Mouse (Mus musculus): ENCODE measurements at regions not wholly inside any gene's neighbourhood (a gene's known extent, or its start where the extent isn't known, plus 50 kb on each side); places are given as distances from the start of the nearest gene placed in this dataset.

DNA sequence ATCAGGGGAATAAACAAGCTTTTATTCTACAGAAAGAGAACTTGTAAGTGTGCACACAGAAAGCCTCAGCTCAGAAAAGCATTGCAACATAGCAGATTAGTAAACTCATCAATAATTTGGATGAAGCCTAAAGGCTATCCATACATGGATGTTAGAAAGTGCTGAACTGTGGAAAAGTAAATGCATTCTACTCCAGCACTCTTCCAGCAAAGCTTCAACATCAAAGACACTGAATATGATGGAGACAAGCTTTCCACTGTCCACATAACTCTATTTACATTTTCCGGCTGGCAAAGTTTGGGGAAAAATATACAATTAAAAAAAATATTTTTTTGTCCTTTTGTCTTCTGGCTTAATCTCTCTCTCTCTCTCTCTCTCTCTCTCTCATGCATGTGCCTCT lies 69.7 kb downstream of the Slitrk6 start:
- DNase-seq (ENCODE audit: low spot score in 2 of 2) = no peak

DNA sequence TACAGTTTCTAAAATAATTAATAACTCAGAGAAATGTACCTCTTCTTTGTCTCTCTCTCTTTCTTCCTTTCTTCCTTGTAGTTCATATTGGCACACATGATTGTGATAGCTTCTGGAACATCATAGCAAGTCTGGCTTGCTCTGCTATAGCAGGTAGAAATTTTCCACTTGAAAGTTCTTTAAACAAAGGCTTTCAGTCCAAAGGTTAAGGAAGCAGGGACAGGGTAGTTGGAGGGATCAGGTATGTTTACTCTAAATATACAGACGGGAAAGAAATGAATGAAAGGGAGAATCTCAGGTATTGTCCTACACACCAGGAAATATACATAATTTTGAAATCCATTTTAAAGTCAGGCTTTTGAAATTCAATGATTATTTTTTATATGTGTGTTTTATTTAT lies 75.2 kb downstream of the Slitrk6 start:
- DNase-seq (ENCODE audit: low spot score in 2 of 2) = no peak

DNA sequence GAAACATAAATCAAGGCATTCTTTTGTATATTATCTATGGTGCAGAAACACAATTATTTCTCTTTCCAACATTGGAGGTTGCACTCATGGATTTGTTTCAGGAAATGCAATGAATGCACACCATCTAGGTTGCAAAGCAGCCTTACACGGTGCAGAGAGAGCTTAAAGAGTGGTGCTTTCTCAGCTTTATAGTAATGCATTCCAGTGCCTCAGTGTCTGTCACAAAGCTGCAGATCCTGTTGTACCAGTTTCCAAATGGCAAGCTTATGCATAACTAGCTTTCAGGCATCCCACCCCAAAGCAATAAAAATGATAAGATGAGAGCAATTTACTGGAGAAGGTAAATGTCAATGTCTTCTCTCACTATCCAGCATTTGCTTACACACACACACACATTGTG lies 89.2 kb downstream of the Slitrk6 start:
- DNase-seq (ENCODE audit: low spot score in 2 of 2) = no peak

DNA sequence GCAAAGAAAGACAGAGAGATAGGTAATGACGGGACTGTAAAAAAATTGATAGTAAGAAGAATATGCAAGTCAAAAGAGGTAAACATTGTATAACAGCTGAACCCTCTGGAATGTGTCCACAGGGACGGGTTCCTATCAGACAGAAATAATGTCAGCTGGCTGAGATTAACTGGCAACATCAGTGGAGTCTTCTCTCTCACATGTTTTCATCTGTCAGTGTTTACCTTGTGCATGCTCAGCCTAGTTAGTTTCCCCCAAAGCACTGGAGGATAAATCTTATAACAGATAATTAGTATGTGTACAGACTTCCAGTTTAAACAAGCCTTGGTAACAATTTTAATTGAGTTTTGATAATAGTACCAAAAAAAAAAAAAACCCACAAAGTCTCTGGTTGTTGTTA lies 91.7 kb downstream of the Slitrk6 start:
- DNase-seq (ENCODE audit: low spot score in 2 of 2) = no peak

DNA sequence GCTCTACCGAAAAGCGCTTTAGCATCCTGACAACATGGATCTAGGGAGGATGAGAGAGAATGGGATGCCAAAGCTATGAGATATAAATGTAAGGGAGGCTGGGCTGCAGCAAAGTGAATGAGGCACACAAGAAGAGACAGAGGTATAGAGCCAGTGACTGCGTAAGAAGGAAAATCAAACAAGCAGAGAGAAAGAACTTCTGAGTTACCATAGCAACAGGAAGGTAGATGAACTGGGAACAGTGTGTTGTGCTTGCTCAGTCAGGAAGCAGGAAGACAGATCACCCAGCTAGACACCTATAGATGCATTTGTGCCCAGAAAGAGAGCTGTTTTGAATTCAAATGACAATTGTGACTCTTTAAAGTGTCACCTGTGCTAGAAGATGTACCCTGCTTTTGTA lies 120.8 kb downstream of the Slitrk6 start:
- no peak for DNase-seq (ENCODE audit: low spot score in 2 of 2)

DNA sequence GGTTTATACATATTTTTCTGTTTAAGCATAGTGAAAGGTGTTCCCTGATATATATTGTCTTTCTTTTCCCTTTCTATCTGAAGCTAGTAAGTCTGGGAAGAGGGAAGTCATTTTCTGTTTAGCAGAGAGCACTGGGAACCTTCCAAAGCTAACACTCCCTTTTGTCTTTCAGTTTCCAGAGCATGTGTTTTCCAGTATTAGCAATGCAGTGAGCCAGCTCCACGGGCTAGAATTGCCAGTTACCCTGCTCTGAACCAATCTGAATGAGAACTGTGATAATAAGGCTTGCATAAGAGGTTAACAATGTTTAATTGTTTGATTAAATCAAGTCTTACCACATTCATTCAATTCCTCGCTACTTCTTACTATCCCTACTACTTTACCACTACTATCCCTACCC lies 131.2 kb downstream of the Slitrk6 start:
- peak in 1 of 2 experiments; percentile 33 for DNase-seq (ENCODE audit: low spot score in 2 of 2)

DNA sequence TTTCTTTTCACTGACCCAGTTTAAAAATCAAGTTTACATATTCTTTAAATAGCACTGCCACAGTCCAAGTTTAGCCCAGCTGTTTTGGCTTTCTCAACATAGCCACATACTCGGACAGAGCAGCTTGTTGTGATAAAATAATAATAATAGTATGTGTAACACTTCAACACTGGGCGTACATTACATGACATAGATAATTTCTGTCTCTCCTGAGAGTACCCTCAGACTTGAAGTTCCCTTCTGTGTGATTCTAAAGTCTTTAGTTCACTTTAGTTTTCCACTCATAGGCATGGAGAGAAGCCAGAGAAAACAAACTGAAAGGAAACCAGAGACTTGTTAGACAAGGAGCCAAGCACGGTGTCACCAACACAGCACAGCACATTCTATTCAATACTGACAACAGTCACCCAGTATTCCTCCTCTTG lies 136.4 kb downstream of the Slitrk6 start:
- DNase-seq (ENCODE audit: low spot score in 2 of 2) = peak in 1 of 2 experiments; percentile 4

DNA sequence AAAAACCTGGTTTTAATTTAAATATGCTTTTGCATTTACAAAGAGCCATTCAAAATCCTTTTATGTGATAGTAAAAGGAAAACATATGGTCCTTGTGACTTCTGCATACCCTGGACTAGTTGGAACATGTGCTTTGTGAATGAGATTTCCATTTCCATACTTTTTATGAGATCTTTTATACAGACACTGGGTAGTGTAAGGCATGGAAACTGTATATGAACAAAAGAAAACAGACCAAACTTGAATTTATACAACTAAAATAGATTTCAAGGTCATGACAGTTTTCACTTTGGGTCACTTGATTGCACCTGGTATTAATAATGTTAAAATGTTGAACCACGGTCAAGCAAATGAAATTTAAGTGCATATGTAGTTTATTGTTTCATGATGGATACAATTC lies 138.5 kb downstream of the Slitrk6 start:
- DNase-seq (ENCODE audit: low spot score in 2 of 2) = no peak

DNA sequence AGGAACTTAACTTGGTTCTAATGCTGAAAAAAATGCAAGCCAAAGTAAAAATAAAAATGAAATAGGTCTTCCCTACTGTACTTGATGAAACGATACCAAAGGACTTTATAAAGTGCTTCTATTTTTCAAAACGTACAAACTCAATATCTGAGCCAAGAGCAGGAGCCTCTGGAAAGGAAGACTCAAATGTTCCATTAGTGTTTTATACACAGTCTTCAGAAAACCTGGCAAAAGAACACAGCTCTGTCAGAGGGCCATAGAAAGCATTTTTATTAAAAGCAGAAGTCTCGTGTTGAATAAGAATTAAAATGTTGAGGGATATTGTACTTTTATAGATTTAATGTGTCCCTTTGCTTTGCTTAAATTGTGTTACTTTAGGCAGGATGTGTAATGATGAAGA lies 174.6 kb downstream of the Slitrk6 start:
- DNase-seq (ENCODE audit: low spot score in 2 of 2) = no peak

DNA sequence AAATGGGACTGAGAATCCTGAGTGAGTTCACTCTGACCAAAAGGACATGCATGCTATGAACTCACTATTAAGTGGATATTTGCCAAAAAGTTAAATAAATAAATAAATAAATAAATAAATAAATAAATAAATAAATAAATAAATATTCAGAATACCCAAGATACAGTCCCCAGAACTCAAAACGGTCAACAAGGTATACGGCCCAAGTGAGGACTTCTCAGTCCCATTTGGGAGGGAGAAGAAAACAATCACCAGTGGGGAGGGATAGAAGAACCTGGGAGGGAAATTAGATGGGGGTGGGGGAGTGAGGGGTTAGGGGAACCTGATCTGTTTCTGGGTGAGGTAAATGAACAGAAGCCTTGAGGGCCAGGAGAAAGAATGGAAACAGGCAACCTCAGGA lies 184.2 kb downstream of the Slitrk6 start:
- no peak for DNase-seq (ENCODE audit: low spot score in 2 of 2)

DNA sequence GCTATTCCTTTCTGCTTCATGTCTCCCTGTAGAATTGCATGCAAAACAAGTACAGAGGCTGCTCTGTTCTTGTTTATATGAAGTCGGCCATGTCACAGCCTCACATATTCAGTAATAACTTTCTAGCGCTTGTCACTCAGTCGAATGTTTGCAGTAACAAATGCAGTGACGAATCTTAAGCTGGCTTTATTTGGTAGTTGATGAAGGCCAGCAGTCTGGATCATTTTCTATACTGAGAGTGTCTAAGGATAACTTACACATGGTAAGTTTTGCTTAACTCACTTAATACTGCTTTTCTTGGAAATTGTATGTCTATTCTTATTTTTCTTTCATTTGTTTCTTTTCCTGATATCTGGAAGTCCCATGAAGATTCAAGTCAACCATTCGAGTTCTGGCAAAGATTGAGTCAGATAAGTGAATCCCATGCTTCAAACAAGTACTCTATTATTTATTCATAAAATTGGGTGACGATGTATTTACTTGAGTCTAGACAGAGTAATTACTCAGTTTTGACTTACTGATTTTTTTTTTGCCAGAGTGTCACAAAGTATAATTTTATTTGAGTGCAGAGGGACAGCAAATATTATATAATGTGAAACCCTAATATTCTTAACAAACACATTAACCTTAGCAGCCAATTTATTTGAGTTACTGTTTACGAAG lies 189.0 kb downstream of the Slitrk6 start:
- no peak for DNase-seq (ENCODE audit: low spot score in 2 of 2)

DNA sequence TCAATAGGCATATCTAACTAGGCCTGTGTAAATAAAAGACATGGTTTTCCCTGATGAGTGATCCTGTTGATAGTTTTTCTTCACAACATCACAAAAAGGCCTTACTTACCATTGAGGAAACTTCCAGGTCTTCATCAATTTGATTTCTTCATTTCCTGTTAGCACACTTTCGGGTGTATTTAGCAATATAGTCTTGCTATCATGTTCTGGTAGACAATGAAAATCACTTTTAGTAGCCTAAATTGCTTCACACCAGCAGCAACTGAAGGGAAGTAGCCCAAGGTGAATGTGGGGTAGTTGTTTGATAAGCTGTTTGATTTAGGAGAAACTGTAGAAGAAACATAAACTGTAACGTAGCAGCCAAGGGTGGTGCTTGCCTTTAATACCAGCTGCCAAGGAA lies 190.3 kb downstream of the Slitrk6 start:
- no peak for DNase-seq (ENCODE audit: low spot score in 2 of 2)

DNA sequence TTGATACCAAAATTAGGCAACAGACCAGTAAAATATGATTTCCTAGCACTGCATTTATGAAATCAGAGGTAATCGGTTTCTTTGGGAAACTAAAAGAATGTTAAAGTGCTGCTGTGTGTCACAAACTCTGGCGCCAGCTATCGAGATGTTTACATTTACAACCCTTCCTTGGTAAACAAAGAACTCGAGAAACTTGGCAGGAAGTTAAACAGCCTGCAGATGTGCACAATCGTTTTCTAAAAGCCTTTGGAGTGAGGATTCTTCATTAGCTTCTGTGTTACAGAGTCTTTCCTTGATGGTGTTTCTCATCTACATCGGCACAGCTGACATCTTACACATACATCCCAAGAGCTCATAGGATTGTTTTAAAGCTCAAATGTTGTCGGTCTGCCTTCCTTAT lies 209.7 kb downstream of the Slitrk6 start:
- no peak for DNase-seq (ENCODE audit: low spot score in 2 of 2)

DNA sequence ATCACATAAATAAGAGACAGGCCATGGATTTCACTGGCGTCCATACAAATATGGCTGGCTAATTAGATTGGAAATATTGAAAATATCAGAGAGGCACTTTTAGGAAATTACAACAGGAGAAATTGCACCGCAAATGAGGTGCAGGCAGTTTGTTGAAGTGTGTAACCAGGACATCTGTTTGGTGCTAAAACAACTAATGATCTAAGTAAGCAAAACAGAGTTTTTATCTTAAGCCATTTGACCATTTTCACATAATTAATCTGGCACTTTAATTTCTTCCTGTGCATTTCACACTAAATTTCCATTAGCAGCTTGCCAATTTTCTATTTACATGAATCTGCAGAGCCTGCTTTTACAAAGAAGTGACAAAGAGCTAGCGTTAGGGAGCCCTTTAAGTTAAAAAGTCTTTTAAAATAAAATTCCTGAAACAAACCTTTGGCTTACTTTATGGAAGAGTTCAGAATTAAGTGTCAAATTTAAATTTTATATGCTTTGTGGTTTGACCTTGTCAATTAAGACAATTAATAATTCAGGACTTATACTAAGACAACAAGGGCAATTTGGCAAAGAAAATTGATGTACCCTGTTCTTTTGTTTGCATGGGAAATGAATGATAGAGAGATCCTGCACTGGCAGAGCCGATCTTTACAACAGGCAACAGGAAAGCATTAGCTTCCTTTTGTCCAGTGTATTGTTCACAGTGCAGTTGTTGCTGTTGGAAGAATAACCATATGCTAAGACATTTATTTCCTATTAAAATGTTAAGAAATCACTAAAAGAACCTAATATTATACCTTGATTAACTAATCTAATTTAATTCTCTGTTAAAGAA lies 211.4 kb downstream of the Slitrk6 start:
- no peak for DNase-seq (ENCODE audit: low spot score in 2 of 2)

DNA sequence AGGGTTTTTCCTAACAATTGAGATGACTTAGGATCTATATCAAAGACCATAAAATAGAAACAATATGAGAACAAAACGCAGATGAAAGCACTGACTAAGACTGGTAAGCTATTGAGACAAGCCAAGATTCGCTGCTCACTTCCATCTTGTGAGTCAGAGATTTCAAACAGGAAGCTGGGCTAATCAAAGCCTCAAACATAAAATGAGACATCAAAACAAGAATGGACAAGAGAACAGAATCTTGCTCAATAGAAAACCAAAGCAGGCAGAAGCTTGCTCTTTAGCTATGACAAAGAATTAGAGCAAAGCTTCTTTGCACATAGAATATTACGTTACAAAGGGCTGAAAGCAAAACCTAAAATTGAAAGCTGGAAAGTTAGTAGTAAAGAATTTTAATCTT lies 227.6 kb downstream of the Slitrk6 start:
- no peak for DNase-seq (ENCODE audit: low spot score in 2 of 2)

DNA sequence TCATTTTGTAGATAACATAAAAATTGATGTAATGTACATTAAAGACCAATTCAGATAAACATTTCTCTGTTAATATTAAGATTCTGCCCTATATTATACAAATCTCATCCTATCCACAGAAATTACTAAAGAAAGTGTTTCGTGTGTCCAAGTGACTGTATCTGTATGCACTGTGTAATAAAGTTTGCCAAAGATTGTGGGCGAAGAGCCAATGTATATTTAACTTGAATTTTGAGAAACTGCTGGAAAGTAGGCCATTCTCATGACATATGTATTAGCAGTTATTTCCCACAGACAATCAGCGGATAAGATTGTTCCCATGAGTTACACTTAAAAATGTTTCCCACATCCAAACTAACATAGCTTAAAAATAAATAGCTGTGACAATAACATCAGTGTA lies 269.9 kb downstream of the Slitrk6 start:
- no peak for DNase-seq (ENCODE audit: low spot score in 2 of 2)

DNA sequence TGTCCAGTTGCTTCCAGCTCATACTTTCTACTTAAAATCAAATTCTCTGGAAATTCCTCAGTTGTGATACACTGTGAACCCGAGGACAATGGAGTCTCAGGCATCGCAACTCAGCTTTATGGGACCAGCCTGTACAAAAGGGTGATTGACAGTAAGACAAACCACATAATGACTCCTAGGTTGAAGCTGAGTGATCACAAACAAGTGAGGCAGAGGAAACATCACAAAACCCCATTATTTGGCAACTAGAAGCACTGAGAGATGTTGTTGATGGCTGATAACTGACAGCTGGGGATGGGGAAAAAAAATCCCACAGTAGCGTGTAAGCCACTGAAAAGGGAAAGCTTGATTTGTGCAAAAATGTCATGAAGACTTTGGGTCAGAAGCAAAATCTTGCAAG lies 282.2 kb downstream of the Slitrk6 start:
- no peak for DNase-seq (ENCODE audit: low spot score in 2 of 2)

DNA sequence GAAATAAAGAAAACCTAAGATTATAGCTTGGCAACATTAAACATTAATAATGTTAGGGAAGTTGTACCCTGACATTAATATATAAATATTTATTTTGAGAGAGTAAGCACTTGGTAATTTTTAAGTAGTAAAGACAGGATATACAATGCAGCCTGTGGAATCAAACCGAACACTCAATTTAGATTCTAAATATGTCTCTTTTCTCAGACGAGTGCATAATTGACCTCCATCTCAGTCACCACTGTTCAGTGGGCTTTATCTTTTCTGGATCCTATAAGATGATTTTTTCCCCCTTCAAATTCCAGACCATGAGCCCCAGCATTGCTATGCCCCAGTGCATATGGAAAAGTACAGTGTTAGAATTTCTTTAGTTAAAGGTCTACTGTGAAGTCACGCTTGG lies 282.8 kb downstream of the Slitrk6 start:
- no peak for DNase-seq (ENCODE audit: low spot score in 2 of 2)

DNA sequence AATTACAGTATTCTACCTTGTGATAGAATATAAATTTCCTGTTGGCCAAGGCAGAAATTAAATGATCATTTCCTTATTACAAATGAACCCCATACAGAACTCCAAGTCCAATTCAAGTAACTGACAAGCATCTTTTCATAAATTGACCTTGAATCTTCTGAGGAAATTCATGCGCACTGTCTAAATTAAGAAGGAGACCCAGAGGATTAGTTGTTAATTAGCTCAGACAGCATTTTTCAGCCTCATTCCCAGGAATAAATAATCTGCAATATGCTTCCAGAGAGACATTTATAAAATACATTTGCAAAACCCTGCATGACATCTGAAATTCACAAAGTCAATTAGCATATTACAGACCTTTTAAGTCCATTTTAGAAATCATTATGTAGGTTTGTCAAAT lies 284.2 kb downstream of the Slitrk6 start:
- no peak for DNase-seq (ENCODE audit: low spot score in 2 of 2)

DNA sequence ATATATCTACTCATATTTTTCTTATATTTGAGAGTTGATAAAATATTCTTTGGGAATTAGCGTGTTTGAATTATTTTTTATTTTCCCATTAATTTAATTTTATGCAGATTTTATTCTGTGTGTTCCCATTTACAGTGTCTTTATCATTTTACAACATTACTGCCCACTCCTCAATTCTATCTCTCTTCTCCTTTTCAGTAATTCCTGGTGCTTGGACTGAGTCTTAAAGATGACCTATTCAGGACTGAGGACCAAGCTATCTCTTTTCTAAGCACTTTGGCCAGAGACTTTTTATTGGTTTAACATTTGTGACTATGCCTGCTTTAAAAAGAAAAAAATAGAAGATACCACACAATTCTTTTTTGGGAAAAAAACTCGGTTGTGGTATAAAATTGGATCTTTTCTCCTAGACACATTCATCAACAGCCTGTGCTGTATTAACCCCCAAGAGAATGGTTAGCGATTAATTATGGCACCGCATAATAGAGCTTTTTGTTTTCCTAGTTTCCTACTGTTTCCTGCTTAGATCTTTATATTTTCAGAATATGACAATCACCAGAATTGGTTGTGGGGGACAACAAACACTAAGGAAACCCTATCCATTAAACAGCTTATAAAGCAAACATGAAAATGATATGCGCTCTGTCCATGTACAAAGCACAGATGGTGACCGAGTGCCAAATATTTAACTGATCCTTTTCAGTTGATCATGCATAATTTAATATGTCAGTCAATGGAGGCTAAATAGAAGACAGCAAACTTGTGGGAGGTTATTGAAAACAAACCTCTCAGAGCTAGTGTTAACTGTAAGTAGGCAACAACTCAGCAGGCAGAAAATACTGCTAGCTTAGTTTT lies 286.3 kb downstream of the Slitrk6 start:
- peak in 1 of 2 experiments; percentile 5 for DNase-seq (ENCODE audit: low spot score in 2 of 2)
